Mouse (Mus musculus) heart, postnatal 25 days (tissue): ENCODE measurements around the gene Blnk. TPM values are rescaled to one million over a fixed set of nuclear protein-coding genes. Genes with fewer than 3 reads are reported as not detected.

Experiments
- DNase-seq: peaks from one replicate; pipeline ENCODE4 v3.0.0; 2022; ENCODE audit warnings: low spot score
- intact Hi-C: fragments of 180-260 bp; cut with DNase I; formaldehyde crosslinking; loops from one replicate; pipeline ENCODE4 v1.15.1; 2025
- total RNA-seq, 2 experiments: library from RNA; stranded (reverse); gene quantifications; 2 replicates each; pipeline ENCODE4 v1.2.3; 2021

Blnk gene
- total RNA-seq, 2 experiments from 2014 or later = 1.6 TPM

DNA sequence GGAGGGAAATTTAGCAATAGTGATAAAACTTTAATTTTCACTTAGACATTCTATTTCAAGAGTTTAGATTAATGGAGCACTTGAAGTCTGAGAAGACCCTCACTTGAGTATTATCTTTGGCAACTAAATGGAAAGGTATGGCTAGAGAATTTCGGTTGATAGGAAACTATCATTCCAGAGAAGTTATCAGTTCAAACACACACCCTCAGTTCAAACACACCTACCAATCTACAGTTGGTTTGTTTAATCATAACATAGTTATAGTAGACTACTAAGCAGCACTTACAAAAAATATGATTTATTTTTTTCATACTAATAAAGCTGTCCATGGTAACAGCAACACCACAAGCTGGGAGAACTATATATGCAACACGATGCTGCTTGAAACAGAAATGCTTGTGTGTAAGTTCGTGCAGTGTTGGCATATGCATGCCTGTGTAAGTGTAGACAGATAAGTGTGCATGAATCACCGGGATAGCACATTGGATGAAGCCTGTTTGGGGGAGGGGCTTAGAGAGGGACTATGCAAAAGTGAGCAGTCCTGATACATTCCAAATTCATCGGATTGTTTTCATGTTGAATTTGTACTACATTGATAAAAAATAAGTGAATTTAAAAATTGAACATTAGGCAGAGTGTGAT is 22.9 kb downstream of the Blnk start:
- no peak for DNase-seq
- intact Hi-C loops = no loop called here

DNA sequence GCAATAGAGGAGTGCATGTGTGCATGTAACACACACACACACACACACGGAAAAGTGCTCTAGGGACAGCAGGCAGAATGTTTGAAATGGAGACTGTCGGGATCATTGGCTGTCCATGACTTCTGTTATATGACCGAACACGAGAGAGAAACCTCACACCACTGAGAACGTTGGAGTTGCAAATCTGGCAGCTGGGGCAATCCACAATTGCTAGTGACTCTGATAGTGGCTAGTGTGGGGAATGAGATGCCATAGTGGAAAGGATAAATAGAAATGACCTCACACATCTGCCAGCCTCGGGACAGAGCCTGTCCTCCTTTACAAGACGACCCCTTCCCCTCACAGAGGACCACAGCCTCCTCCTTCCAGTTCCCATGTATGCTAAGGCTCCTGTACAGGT is 23.6 kb downstream of the Blnk start:
- intact Hi-C loops = no loop called here
- no peak for DNase-seq

DNA sequence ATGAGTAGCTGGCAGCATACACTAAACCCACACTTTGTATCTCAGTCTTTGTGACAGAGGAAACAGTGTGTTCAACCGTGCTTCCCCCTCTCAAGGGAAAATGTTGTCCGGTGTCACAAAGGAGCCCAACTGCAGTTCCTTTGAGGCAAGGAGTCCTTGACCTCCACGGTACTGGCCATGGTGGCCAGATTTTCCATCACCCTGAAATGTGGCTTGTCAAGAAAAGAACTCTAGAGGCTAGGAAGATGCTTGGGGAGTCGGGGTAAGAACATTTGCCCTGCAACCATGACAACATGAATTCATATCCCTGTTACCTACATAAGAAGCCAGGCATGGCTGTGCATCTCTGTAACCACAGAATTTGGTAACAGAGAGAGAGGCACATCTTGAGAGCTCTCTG is 24.0 kb downstream of the Blnk start:
- no peak for DNase-seq
- intact Hi-C loops = no loop called here

DNA sequence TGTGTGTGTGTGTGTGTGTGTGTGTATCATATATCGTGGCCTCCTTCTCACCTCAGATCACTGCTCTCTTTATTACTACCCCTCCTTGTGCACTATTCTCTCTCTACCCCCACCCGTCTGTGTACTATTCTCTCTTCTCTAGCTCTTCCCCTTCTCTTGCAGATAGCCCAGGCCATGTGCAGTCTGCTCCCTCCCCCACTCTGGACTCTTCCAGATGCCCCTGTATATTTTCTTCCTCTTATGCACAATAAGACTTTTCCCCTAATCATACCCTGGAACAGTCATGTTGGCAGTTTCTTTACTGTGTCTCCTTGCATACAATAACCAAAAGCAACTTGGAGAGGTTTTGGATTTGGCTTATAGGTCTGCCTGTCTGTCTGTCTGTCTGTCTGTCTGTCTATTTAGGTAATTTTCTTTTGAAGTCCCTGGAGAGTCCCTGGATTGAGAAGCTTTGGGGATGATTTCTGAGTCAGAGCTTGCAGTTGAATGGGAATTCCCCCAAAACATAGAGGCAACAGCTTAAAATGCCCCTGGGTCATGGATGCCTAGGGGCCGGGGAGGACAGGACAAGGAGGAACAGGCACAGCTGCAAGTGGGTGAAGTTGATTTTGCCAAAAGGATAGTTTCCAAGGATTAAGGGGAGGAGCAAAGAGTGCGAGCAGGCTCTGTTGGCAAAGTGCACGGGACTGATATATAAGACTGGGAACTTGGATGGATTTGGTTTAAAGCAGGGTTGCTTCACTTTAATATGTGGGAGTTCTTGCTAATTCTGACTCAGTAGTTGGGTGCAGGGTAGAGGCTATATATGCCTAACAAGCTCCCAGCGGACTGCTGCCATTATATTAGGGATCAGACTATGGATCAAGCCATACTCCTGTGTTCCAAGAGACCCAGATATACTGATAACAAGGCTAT is 29.1 kb downstream of the Blnk start:
- no peak for DNase-seq
- intact Hi-C loops = no loop called here

DNA sequence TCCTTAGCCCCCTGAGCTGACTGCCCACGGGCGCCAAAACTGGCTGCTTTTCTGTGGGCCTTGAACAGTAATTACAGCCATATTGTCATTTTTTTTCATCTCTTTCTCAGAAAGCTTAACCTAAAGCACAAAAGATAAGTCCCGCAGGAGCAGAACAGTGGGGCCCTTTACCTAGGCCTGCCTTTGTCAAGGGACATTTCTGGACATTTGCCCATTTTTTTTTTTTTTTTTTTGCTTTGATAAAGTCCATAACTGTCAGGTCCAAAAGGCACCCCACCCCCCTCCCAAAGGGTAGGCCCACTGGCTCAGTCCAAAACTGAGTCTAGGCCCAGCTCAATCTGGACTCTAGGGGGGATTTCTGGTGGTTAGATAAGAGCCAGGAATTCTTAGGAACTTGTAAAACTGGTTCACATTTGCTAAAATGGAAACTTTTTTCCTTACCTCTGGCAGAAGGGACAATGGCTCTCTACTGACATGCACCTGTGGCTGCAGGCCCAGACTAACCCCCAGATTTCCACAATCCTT is 29.9 kb downstream of the Blnk start:
- intact Hi-C loops = no loop called here
- DNase-seq = no peak

DNA sequence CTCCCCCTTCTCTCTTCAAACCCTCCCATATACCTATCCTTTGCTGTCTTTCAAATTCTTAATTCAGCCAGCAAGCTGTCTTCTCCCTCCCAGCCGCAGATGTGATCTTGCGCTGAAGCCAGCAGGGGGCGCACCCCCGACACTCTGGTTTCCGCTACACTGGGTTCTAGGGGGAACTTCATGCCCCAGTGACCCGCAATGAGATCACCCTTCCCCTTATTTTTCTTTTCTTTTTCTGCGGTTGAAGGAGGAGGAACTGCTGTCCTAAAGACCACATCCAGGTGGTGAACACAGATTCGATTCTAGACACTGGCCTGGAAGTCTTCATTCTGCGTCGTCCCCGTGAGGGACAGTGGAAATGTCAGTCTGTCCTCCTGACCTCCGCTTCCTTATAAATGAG is 31.3 kb downstream of the Blnk start:
- intact Hi-C loops = loop anchor here (1.0 kb wide), 1 partner anchor 53 kb away; no protein-coding TSS in a partner anchor
- peak; percentile 4 for DNase-seq

DNA sequence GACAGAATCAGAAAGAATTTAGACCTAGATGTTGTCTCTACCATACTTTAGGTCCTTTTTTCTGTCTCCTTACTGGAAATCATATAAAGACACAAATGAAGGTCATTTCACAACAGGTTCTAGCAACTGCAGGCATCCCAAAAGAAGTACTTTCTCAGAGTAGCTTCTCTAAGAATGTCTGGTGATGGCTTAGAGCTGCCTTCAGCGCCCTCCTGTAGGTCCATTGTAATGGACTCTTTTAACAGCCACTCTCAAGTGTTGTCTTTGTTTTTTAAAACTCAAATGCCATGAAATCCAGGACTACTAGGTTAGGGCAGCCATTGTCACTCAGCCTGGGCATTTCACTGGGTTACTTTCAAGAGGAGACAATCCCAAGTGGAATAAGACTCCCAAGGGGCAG is 35.4 kb downstream of the Blnk start:
- intact Hi-C loops = no loop called here
- no peak for DNase-seq

DNA sequence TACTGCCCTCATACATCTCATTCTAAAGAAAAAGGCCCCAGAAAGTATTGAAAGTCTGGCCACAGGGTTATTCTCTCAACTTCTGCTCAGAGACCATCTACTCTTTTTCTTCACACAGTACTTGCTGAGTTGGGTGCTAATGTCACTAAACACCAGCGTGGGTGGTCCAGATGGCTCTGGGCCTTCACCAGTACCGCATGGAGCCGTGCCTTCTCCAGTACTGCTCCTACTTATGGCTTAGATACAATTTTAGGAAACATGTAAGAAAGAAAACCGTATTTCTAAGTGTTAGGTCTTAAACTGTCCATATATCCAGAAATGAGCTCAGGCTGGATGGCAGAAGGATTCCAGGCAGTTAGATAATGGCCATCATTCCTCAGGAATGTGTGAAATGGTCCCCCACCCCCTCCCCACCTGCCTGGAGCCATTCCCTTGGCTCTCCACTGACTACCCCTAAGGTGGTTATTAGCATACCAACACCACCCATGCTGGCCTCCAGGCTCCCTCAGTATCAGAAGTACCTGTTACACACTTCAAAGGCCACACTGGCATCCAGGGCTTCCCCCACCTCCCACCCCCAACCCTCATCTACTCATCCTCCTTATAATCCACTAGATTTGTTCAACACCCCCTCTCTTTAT is 47.3 kb downstream of the Blnk start:
- no peak for DNase-seq
- intact Hi-C loops = no loop called here

DNA sequence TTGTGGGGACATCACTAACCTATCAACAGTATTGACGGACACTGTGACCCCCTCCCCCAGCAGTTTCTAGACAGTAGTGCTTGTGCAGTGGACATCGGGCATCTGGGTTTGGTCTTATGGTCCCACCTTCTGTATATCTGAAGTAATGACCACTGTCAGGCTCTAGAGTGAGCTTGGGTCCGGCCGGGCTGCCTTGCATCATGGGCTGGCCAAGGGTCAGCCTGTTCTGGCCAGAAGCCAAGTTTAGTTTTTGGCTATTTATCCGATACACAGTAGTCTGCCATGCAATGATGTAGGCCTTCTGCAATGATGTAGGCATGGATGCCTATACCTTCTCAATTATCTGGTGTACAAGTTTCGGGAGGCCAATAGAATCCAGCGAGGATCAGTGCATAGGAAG is 50.8 kb downstream of the Blnk start:
- intact Hi-C loops = no loop called here

DNA sequence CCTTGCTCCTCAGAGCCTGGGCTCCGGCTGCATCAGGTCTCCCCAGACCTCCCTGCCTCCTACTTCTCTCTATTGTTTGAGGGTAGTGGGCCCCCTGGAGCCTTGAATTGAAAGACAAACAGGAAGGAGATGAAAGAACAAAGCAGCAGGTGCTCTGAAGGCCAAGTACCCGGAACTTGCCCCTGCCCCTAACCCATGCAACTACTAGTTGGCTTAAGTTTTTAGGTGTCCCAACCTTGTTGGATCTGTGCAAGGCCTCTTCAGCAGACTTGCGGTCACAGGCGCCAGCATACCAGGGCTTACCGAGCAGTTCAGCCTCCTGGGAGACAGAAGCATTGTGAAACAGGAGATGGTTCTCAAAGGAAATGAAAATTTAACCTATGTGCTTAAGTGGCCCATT is 58.3 kb downstream of the Blnk start:
- DNase-seq = no peak
- intact Hi-C loops = no loop called here

More for the DNA sequence above, 50.8 kb downstream of the Blnk start:
- DNase-seq = no peak

DNA sequence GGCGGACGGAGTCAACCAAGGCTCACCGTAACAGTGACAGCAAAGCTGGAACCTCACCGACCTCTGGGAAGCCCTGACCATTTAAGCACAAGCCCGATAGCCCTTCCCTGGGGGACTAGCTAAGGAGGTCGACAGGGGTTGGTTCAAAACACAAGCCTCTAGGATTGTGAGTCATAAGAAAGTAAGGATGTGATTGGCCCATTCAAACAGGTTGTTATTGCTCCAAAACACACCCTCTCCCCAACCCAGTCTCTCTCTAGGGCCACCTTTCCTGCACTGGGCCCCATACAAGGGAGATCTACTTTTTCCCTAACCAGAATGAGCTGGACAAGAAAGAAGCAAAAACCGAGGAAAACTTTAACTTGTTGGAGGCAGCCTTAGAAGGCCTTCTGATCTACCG is 59.0 kb downstream of the Blnk start:
- intact Hi-C loops = no loop called here
- no peak for DNase-seq

DNA sequence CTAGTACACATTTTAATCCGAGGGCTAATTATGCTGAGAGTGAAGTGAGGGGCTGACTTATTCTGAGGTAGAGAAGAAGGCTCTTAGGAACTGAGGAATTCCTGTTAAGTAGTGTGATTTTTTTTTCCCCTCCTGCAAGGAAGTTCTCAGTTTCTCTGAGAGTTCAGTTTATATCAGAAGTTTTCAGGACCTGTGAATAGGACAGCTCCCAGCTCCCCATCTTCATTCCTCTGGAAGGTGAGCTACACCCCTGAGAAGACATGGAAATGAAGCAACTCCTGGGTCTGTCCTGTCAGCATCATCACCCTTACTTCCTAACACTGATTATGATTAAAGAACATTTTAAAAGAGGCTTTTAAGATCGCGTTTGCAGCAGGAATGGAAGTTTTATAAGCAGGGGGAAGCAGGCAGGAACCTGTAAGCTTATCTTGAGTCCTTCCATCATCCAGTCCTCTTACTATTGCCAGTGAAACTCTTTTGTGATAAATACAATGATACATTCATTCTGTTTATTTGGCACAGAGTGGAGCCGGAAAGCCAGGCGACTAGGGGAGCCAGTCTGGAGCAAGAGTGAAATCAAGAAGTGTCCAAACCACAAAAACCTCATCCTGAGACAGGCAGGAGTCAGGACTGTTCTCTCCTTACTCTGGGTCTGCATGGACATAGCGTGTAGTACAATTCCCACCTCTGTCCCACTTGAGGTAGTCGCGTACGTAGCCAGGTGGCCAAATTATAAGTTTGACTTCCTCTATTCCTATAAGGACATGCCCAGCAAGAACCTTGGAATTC is 62.6 kb downstream of the Blnk start:
- no peak for DNase-seq
- intact Hi-C loops = no loop called here

DNA sequence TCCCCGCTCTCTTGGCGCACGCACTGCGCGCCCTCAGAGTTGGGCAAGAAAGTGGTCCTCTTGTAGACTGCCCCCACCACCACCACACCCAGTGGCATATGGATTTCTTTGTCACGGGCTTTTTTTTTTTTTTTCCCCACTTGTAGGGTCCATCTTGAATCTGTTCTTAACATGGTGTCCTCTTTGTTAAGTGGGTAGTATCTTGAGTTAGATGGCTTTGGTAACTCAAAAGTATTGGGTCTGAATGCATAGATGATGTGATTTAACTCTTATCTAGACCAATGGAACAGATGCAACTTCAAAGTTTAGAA is 99.0 kb downstream of the Blnk start:
- no peak for DNase-seq

DNA sequence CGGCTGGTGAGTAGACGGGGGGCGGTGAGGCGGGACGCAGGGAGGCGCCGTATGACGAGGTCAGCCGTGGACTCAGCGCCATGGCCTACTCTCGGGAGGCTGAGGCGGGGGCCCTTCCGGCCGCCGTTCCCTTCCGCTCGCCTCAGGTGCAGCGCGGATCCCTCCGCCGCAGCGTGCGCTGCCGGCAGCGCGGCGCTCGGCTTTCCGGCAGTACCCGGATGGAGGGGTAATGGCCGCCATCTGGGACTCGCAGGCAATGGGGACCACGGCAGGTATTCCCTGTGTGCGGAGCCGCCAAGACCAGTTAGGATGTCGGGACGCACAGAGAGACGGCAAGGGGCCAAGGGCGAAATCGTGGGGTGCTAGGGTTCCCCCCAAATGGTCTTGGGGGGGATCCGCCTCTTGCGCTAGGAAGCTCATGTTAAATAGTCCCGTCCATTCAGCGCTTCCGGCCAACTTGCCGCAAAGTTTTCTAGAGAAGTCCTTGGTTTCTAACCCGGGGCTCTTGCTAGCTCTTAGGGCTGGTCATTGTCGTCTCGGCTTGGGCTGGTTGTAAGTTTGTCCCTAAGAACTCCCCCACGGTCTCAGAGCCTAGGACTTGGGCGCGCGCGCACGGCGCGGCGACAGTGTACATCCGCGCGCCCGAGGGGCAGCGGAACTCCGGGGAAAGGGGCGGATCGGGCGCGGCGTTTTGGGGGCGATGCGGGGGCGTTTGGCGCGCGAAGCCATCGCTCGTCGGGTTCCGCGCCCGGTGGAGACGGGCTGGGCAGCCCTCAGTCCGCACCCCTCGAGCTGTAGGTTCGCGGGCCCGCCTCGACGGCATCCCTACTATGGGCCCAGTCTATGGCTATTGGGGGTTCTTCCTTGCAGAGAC is 99.6 kb downstream of the Blnk start, which contains the start of gene Zfp518a:
Gene Zfp518a, plus strand, starts transcription at position 187 of the 874 bp plus-strand sequence.
- peak; percentile 76 for DNase-seq
- intact Hi-C loops = loop anchor here (1.0 to 2.0 kb wide), 2 partner anchors 21 to 64 kb away; partner anchors contain the start of gene Ccnj

More for the DNA sequence above, 99.0 kb downstream of the Blnk start:
- intact Hi-C loops = loop anchor here (1.0 to 2.0 kb wide), 2 partner anchors 22 to 65 kb away; partner anchors contain the start of gene Ccnj

DNA sequence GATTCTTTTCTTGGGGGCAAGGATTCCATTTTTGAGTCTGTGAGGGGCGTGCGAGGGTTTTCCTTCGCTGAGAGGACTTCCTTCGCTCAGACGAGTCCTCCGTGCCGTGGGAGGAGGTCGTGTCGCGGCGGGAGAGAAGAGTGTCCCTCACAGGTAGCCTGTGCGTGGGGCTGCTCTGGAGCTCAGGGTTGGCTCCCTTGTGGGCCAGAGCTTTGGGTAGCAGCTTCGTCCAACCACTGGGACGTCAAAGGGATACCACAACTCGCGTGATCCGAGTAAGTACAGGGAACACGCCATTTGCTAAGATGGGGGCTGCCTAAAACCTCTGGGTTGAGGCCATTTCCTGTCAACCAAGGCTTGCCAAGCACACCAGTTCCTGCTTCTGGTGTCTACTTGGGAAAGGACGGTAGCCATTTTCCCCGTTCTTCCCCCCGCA is 100.2 kb downstream of the Blnk start:
- intact Hi-C loops = loop anchor here (2.0 kb wide), 1 partner anchor 63 kb away; the partner anchor contains the start of gene Ccnj
- DNase-seq = no peak

DNA sequence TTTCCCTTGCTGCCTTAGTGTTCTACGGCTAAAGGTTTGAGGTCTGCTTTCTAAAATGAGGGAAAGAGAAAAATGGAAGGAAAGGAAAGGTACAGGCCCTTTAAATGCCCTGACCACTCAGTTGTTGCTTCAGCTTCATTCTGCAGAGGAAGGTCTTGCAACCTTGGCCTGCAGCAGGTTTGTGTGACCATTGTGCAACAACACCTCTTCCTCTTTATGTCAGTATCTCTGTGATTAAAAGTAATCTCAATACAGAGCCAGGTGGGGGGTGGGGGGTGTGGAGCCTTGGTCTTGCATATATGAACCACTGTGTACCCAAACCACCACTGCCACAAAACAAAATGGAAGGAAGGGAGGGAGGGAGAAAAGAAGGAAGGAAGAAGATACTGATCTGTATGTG is 105.4 kb downstream of the Blnk start:
- no peak for DNase-seq
- intact Hi-C loops = no loop called here

DNA sequence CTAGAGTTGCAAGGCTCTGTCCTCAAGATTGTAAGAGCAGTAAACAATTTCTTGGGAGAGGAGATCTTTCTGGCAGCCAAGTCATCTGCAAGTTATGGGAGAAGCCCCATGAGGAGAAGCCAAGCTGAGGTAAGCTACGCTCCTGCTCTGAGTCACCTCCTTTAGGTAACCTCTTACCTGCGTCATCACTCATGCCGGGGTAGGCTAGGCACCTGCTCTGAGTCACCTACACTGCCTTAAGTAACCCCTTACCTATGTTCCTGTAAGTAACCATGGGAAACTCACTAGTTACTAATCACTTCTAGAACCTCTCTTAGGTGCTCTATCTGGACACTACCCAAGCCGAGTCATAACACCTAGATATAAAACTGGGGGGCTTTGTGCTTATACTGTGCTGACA is 112.6 kb downstream of the Blnk start:
- DNase-seq = no peak
- intact Hi-C loops = no loop called here
